Mouse (Mus musculus) hindbrain, embryonic 10.5 days (tissue): ENCODE results near the gene Tmem88. TPM values are rescaled to one million over a fixed set of nuclear protein-coding genes. Genes with fewer than 3 reads are reported as not detected.
"Not testable (repeated sequence)": the region's sequence is repeated elsewhere in the genome, so short reads cannot be mapped to it uniquely, and the experiment has no call there.

Experiments
- DNase-seq: peaks from one replicate; pipeline ENCODE4 v3.0.0-alpha.2; 2017; ENCODE audit warnings: low spot score
- H3K27ac ChIP-seq: fragments of 300-500 bp; sonication (generic); 2 replicates; pipeline ENCODE4 v1.5.1; 2016; ENCODE audit warnings: mild to moderate bottlenecking, moderate library complexity
- H3K27me3 ChIP-seq: fragments of 300-500 bp; sonication (generic); 2 replicates; pipeline ENCODE4 v1.6.1; 2016; ENCODE audit warnings: mild to moderate bottlenecking; ENCODE audit not compliant: poor library complexity, insufficient read depth, severe bottlenecking
- H3K36me3 ChIP-seq: fragments of 300-500 bp; sonication (generic); 2 replicates; pipeline ENCODE4 v1.6.1; 2016; ENCODE audit warnings: mild to moderate bottlenecking, moderate library complexity
- H3K4me1 ChIP-seq: fragments of 300-500 bp; sonication (generic); replicated peaks from 2 replicates; pipeline ENCODE4 v1.6.1; 2016; ENCODE audit warnings: mild to moderate bottlenecking
- H3K4me3 ChIP-seq: fragments of 300-500 bp; sonication (generic); 2 replicates; pipeline ENCODE4 v1.5.1; 2016; ENCODE audit warnings: mild to moderate bottlenecking, moderate library complexity
- H3K9me3 ChIP-seq: fragments of 300-500 bp; sonication (generic); 2 replicates; pipeline ENCODE4 v1.6.1; 2016; ENCODE audit warnings: mild to moderate bottlenecking, moderate library complexity
- WGBS: fragments of 180-500 bp; shearing (Covaris S2); methylation state at CpG from one replicate; pipeline ENCODE4 v1.1.7; 2016; 5-methylcytosine and 5-hydroxymethylcytosine counted together
- polyA plus RNA-seq: library from polyadenylated mRNA; unstranded; fragments of >200 nt; fragmentation: Nextera tagmentation; extraction: Ambion mirVana; gene quantifications from 2 replicates; pipeline ENCODE4 v1.2.1, GENCODE M21; 2016

Gene Tmem88
- polyA plus RNA-seq, 1 experiment from 2014 or later: 22.1 TPM

DNA sequence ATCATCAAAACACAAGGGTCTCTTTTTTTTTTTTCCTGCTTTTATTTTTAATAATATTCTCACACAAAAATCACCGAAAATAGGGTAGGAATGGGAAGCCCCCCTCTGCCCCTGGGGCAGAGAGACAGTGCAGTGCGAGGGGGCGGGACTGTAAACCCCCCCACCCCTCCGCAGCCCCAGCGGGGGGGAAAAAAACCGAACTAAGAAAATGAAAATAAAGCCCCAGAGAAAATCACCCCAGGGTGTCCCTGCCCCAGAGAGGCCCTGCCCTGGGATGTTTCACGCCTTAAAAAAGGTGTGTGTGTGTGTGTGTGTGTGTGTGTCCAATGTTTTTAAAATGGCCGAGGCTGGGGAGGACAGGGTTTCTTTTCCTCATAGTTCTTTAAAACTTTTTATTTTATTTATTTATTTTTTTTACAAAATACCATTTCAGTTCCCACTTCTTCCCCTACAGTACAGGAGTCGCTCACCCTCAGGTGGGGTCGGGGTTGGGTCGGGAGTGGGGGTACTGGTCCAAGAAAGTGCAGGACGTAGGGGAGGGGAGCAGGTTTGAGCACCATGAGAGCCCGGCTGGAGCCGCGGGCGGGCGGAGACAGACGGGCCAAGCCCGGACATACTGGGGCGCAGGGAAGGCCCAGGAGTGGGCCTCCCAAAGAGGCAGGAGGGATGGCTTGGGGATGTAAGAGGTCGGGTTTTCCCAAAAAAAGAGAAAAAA lies 609 bp upstream of the Tmem88 start:
- Histone ChIP-seq H3K4me1 (peaks cover 70% of the 10 kb centered on the region), H3K36me3 (peaks cover 53% of the 10 kb centered on the region), H3K4me3 (peak overlapping the region; percentile 77), H3K27ac (peak overlapping the region; percentile 81), H3K27me3 (peaks cover 32% of the 10 kb centered on the region), H3K9me3 (no peaks in the 10 kb centered on the region)
- 8% methylated on average over 21 of the region's 21 CpGs for WGBS
- no peak for DNase-seq

GRCm38 (mm10) chr11:69397581-69398057 lies 415 bp downstream of the Tmem88 start:
- Histone ChIP-seq H3K27me3 (peaks cover 32% of the 10 kb centered on the region), H3K27ac (peak overlapping the region; percentile 81), H3K4me1 (peaks cover 70% of the 10 kb centered on the region), H3K36me3 (peaks cover 43% of the 10 kb centered on the region), H3K9me3 (no peaks in the 10 kb centered on the region), H3K4me3 (peak overlapping the region; percentile 77)
- DNase-seq: peak; percentile 55
- 3% methylated on average over 24 of the region's 24 CpGs for WGBS

GRCm38 (mm10) chr11:69396772-69397171 lies 1.3 kb downstream of the Tmem88 start:
- Histone ChIP-seq H3K9me3 (no peaks in the 10 kb centered on the region), H3K4me1 (peaks cover 67% of the 10 kb centered on the region), H3K36me3 (peaks cover 40% of the 10 kb centered on the region), H3K4me3 (peak overlapping the region; percentile 77), H3K27me3 (peaks cover 32% of the 10 kb centered on the region), H3K27ac (peak overlapping the region; percentile 99)
- 29% methylated on average over 11 of the region's 11 CpGs for WGBS
- no peak for DNase-seq

GRCm38 (mm10) chr11:69395634-69396373 lies 2.2 kb downstream of the Tmem88 start:
- Histone ChIP-seq H3K4me3 (peak overlapping the region; percentile 77), H3K27ac (peak overlapping the region; percentile 99), H3K4me1 (peaks cover 57% of the 10 kb centered on the region), H3K27me3 (peaks cover 25% of the 10 kb centered on the region), H3K9me3 (no peaks in the 10 kb centered on the region), H3K36me3 (peaks cover 30% of the 10 kb centered on the region)
- WGBS: under 1% methylated on average over 48 of the region's 48 CpGs
- DNase-seq: peak; percentile 96

GRCm38 (mm10) chr11:69395235-69395633 lies 2.8 kb downstream of the Tmem88 start, which contains the start of the genes Naa38 and Cyb5d1:
Gene Naa38, plus strand, starts transcription at chr11:69395487.
Gene Cyb5d1, minus strand, starts transcription at chr11:69395631.
- Histone ChIP-seq H3K4me3 (peak within 1 kb of the TSS; percentile 77), H3K36me3 (peaks cover 24% of the 10 kb centered on the region), H3K27ac (peak within 1 kb of the TSS; percentile 99), H3K27me3 (peaks cover 19% of the 10 kb centered on the region), H3K4me1 (peaks cover 52% of the 10 kb centered on the region)
- not testable (repeated sequence) for H3K9me3 ChIP-seq
- DNase-seq: peak; percentile 85
- under 1% methylated on average over 24 of the region's 24 CpGs for WGBS

- Histone ChIP-seq H3K4me1 (peaks cover 52% of the 10 kb centered on the region), H3K27me3 (peaks cover 13% of the 10 kb centered on the region), H3K27ac (peak overlapping the region; percentile 99), H3K4me3 (peak overlapping the region; percentile 77), H3K36me3 (peaks cover 19% of the 10 kb centered on the region)
- DNase-seq: peak; percentile 46
- not testable (repeated sequence) for H3K9me3 ChIP-seq
- 3% methylated on average over 31 of the region's 31 CpGs for whole genome bisulfite sequencing
Observed at GRCm38 (mm10) chr11:69394591-69395167, 3.4 kb downstream of the Tmem88 start.

DNA sequence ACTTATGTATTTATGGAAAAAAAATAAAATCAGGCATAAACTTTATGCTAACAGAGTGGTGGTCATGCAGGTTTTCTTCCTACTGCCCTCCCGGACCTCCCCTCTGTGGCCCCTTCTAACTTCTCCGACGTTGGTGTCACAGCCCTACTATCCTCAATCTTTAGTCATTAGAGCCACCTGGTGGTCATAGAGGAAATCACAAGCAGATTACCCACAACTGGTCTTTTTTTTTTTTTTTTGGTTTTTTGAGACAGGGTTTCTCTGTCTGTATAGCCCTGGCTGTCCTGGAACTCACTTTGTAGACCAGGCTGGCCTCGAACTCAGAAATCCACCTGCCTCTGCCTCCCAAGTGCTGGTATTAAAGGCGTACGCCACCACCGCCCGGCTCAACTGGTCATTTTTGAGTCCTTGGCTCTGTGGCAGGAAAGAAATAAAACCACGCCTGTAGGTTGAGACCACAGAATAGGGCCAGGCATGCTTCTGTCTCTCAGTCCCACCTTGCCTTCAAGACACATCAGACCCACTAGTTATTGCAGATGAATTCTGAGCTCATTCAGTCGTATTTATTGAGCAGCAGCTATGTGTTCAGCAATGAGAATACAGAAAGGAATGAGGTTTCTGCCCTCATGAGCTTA lies 7.5 kb downstream of the Tmem88 start:
- peaks cover 9% of the 10 kb centered on the region for H3K36me3 ChIP-seq
- H3K27me3 ChIP-seq: no peaks in the 10 kb centered on the region
- 51% methylated on average over 10 of the region's 10 CpGs for WGBS
- H3K27ac ChIP-seq: no peak overlapping the region
- peak; percentile 52 for DNase-seq
- H3K4me1 ChIP-seq: peaks cover 14% of the 10 kb centered on the region
- H3K9me3 ChIP-seq: no peaks in the 10 kb centered on the region
- no peak overlapping the region for H3K4me3 ChIP-seq

DNA sequence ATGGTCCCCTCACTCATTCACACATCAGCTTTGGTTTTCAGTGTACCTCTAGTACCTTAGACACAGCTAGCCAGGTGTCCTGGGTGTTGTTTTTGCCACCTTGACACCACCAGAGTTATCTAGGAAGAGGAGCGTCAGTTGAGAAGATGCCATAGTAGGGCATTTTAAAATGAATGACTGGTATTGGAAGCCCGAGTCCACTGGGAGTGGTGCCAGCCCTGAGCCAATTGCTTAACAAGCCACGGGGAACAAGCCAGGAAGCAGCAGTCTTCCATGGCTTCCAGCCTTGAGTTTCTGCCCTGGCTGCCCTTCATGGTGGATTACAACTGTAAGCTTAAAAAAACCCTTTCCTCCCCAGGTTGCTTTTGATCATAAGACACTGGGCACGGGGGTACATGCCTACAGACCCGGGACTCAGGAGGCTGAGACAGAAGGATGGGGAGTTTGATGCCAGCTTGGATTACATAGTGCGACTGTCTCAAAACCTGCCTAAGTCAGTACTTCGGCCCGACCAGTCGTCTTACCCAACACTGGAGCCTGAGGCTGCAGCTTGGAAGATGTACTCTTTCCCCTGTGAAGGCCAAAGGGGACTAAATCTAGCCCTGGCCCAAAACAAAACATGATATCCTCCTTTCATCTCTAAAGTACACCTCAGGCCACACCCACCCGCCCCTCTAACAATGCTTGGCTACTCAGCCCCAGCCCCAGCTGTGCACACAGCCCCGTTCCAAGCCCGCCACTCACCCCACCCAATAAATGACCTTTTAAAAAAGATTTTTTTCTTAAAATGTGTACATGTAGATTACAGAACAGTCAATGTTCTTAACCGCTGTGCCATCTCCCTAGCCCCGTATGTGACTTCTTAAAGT lies 8.3 kb downstream of the Tmem88 start:
- H3K36me3 ChIP-seq: peaks cover 9% of the 10 kb centered on the region
- H3K4me1 ChIP-seq: peaks cover 14% of the 10 kb centered on the region
- H3K27ac ChIP-seq: no peak overlapping the region
- H3K9me3 ChIP-seq: no peaks in the 10 kb centered on the region
- 69% methylated on average over 14 of the region's 14 CpGs for WGBS
- no peak for DNase-seq
- H3K27me3 ChIP-seq: no peaks in the 10 kb centered on the region
- no peak overlapping the region for H3K4me3 ChIP-seq

DNA sequence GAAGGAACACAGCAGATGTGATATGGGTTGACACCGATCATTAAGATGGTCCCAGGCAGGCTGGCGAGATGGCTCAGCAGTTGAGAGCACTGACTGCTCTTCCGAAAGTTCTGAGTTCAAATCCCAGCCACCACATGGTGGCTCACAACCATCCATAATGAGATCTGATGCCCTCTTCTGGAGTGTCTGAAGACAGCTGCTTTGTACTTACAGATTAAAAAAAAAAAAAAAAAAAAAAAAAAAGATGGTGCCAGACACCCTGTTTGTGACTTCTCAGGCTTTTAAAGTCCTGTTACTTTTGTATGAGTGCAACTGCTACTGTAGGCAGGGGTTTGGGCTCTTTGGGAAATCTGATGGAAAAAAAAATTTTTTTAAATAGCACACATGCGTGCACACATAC lies 9.4 kb downstream of the Tmem88 start:
- DNase-seq: no peak
- peaks cover 9% of the 10 kb centered on the region for H3K36me3 ChIP-seq
- no peaks in the 10 kb centered on the region for H3K27me3 ChIP-seq
- no peak overlapping the region for H3K27ac ChIP-seq
- H3K9me3 ChIP-seq: no peaks in the 10 kb centered on the region
- WGBS: 96% methylated on average over 4 of the region's 4 CpGs
- no peak overlapping the region for H3K4me3 ChIP-seq
- H3K4me1 ChIP-seq: peaks cover 6% of the 10 kb centered on the region; the same call in 1 of the 2 replicates

GRCm38 (mm10) chr11:69386758-69387157 lies 11.3 kb downstream of the Tmem88 start:
- Histone ChIP-seq H3K27ac (no peak overlapping the region), H3K27me3 (no peaks in the 10 kb centered on the region), H3K4me1 (peaks cover 6% of the 10 kb centered on the region; the same call in 1 of the 2 replicates), H3K4me3 (no peak overlapping the region), H3K9me3 (no peaks in the 10 kb centered on the region), H3K36me3 (0 out of 2 replicates have a peak, but pooled peaks cover 8% of the 10 kb centered on the region)
- no peak for DNase-seq
- 80% methylated on average over 7 of the region's 7 CpGs for WGBS

DNA sequence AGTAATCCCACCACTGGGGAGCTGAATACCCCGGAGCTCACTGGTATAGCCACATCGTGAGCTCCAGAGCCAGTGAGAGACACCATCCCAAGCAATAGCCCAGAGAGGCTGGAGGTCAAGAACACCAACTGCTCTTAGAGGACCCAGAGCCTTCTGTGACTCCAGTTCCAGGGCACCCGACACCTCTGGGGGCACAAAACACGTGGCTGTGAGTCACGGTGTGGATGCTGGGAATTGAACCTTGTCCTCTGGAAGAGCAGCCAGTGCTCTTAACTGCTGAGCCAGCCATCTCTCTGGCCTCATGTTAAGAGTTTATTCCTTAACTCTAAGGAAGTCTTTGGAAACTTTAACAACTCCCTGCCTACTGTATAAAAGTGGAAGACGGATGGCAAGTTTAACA lies 13.1 kb downstream of the Tmem88 start:
- DNase-seq: no peak
- Histone ChIP-seq H3K36me3 (peaks cover 13% of the 10 kb centered on the region; the same call in 1 of the 2 replicates), H3K9me3 (no peaks in the 10 kb centered on the region), H3K27ac (no peak overlapping the region), H3K4me3 (no peak overlapping the region), H3K27me3 (no peaks in the 10 kb centered on the region), H3K4me1 (peaks cover 3% of the 10 kb centered on the region; the same call in 1 of the 2 replicates)
- WGBS: 87% methylated on average over 6 of the region's 6 CpGs
